Mouse (Mus musculus) liver, embryonic 14.5 days (tissue): ENCODE measurements around the gene Gatad1. TPM values are rescaled to one million over a fixed set of nuclear protein-coding genes. Genes with fewer than 3 reads are reported as not detected.

ENCODE experiments used
- ATAC-seq: fragments of 200-750 bp; cut with Nextera tagmentation; 2 replicates; pipeline ENCODE4 v1.8.0; 2017; ENCODE audit warnings: moderate number of reproducible peaks, mild to moderate bottlenecking, moderate library complexity; ENCODE audit not compliant: insufficient read depth
- DNase-seq, 3 experiments: peaks; one replicate each; pipeline ENCODE4 v3.0.0-alpha.2; 2012 to 2013; ENCODE audit warnings: low read depth in 3 of 3, low spot score in 3 of 3
- H3K27ac ChIP-seq: fragments of 300-500 bp; sonication (generic); 2 replicates; pipeline ENCODE4 v1.5.1; 2014; ENCODE audit warnings: moderate library complexity, mild to moderate bottlenecking, control low read depth, inconsistent platforms
- H3K27me3 ChIP-seq: fragments of 300-500 bp; sonication (generic); 2 replicates; pipeline ENCODE4 v1.6.1; 2014; ENCODE audit warnings: mild to moderate bottlenecking, low read length, moderate library complexity; ENCODE audit not compliant: control insufficient read depth, insufficient read depth
- H3K36me3 ChIP-seq: fragments of 300-500 bp; sonication (generic); replicated peaks from 2 replicates; pipeline ENCODE4 v1.6.1; 2014; ENCODE audit warnings: low read depth; ENCODE audit not compliant: control insufficient read depth, insufficient read depth
- H3K4me1 ChIP-seq, 2 experiments: fragments of 200-500 bp in 1 of 2; fragments of 300-500 bp in 1 of 2; sonication (generic) in 1 of 2; replicated peaks; 2 replicates each; pipeline ENCODE4 v1.6.1; 2012 to 2014; ENCODE audit warnings: antibody characterized with exemption in 1 of 2, inconsistent platforms in 1 of 2, low read length in 1 of 2; ENCODE audit not compliant: control insufficient read depth in 2 of 2, insufficient read depth in 2 of 2
- H3K4me2 ChIP-seq: fragments of 300-500 bp; sonication (generic); 2 replicates; pipeline ENCODE4 v1.6.1; 2014; ENCODE audit warnings: low read depth, mild to moderate bottlenecking, control low read depth, moderate library complexity
- H3K4me3 ChIP-seq, 2 experiments: fragments of 200-500 bp in 1 of 2; fragments of 300-500 bp in 1 of 2; sonication (generic) in 1 of 2; 2 replicates each; pipeline ENCODE4 v1.5.1; 2012 to 2014; ENCODE audit warnings: low read depth in 2 of 2, low read length in 2 of 2, mild to moderate bottlenecking in 2 of 2, control low read depth in 1 of 2, inconsistent platforms in 1 of 2, moderate library complexity in 1 of 2; ENCODE audit not compliant: insufficient read depth in 1 of 2
- H3K9ac ChIP-seq: fragments of 300-500 bp; sonication (generic); replicated peaks from 2 replicates; pipeline ENCODE4 v1.6.1; 2014; ENCODE audit warnings: mild to moderate bottlenecking, control low read depth, moderate library complexity
- H3K9me3 ChIP-seq: fragments of 300-500 bp; sonication (generic); 2 replicates; pipeline ENCODE4 v1.6.1; 2016; ENCODE audit warnings: low read length, mixed read lengths; ENCODE audit not compliant: control insufficient read depth
- CTCF ChIP-seq: IDR thresholded peaks from 2 replicates; pipeline ENCODE4 v1.5.1; 2016; ENCODE audit warnings: antibody characterized with exemption, low read depth, control low read depth
- EP300 ChIP-seq: IDR thresholded peaks from 2 replicates; pipeline ENCODE4 v1.6.1; 2016; ENCODE audit warnings: antibody characterized with exemption, low read depth
- WGBS: fragments of 180-500 bp; shearing (Covaris S2); extraction: QIAGEN DNeasy Blood & Tissue Kit; methylation state at CpG from one replicate; pipeline ENCODE4 v1.1.7; 2014; ENCODE audit not compliant: insufficient replicate concordance; 5-methylcytosine and 5-hydroxymethylcytosine counted together
- polyA plus RNA-seq, 2 experiments: library from polyadenylated mRNA; depleted of rRNA in 1 of 2; stranded (reverse) in 1 of 2; unstranded in 1 of 2; fragments of >200 nt; fragmentation: Nextera tagmentation in 1 of 2; extraction: Ambion mirVana in 1 of 2; gene quantifications; 2 replicates each; pipeline versions ENCODE4 v1.2.1 to v1.2.3; 2012 to 2014

Gene Gatad1
- polyA plus RNA-seq, 2 experiments = 25.4 to 27.7 TPM

DNA sequence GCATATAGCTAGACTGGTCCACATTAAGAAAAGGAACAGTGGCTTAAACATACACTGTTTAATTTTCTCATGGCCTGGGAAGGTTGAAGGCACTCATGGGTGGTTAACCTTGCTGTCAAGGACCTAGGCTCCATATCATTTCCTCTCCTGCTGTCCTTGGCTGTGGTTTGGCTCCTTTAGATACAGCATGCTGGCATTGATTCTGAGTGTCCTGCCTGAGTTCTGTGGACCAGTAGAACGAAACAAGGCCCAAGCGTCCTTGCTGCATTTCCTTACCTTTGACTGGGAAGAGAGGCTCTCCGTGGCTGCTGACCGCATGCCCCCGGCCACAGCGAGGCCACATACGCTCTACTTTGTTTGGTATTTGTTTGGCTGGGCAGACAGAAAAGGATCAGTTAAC is 47.7 kb downstream of the Gatad1 start:
- no peak overlapping the region for H3K9ac ChIP-seq
- WGBS = 83% methylated on average over 7 of the region's 7 CpGs
- no peaks in the 10 kb centered on the region for H3K9me3 ChIP-seq
- H3K4me2 ChIP-seq = no peak overlapping the region
- no peak overlapping the region for H3K4me3 ChIP-seq
- H3K27me3 ChIP-seq = no peaks in the 10 kb centered on the region
- H3K27ac ChIP-seq = no peak overlapping the region
- no peak for DNase-seq
- H3K4me1 ChIP-seq = no peaks in the 10 kb centered on the region
- no peak for ATAC-seq
- no peaks in the 10 kb centered on the region; the same call in 1 of the 2 replicates for H3K36me3 ChIP-seq
- TF ChIP-seq CTCF (no peak), EP300 (no peak)

GRCm38 (mm10) chr5:3607114-3607513 is 49.9 kb downstream of the Gatad1 start:
- Histone ChIP-seq H3K27me3 (no peaks in the 10 kb centered on the region), H3K4me1 (no peaks in the 10 kb centered on the region), H3K4me3 (no peak overlapping the region), H3K4me2 (no peak overlapping the region), H3K36me3 (no peaks in the 10 kb centered on the region; the same call in 1 of the 2 replicates), H3K27ac (no peak overlapping the region), H3K9me3 (no peaks in the 10 kb centered on the region), H3K9ac (no peak overlapping the region)
- ATAC-seq = no peak
- no peak for DNase-seq
- WGBS = 85% methylated on average over 9 of the region's 9 CpGs
- no peak for TF ChIP-seq EP300
- no peak for TF ChIP-seq CTCF

DNA sequence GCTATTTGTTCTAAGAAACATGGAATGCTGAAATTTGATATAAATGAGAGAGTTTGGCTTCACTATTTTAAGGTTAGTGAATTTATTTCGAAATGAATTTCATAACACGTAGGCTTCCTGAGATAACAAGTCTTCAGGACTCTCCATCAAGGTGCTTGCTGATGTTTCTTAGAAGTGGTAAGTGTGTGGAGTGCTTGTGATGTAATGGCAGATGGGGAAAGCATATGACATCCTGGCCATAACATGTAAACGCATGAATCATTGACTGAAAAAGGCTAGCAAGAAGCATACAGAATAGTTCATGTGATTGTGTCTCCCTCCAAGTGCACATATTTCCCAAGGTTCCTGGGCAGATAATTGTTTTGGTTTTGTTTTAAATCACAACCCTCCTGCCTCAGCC is 56.2 kb downstream of the Gatad1 start:
- H3K4me2 ChIP-seq = no peak overlapping the region
- no peaks in the 10 kb centered on the region for H3K9me3 ChIP-seq
- no peak overlapping the region for H3K4me3 ChIP-seq
- 67% methylated on average over 3 of the region's 3 CpGs for WGBS
- no peak for DNase-seq
- TF ChIP-seq EP300 (no peak), CTCF (no peak)
- H3K27ac ChIP-seq = no peak overlapping the region
- peaks cover 0 to 3% of the 10 kb centered on the region in 2 experiments; a peak in 1 of 4 replicates for H3K4me1 ChIP-seq
- H3K36me3 ChIP-seq = no peaks in the 10 kb centered on the region
- no peak overlapping the region for H3K9ac ChIP-seq
- no peak for ATAC-seq
- no peaks in the 10 kb centered on the region for H3K27me3 ChIP-seq

- H3K4me1 ChIP-seq = peaks cover under 1 to 4% of the 10 kb centered on the region in 2 experiments; a peak in 2 of 4 replicates
- no peaks in the 10 kb centered on the region for H3K36me3 ChIP-seq
- H3K9me3 ChIP-seq = no peaks in the 10 kb centered on the region
- no peak overlapping the region for H3K27ac ChIP-seq
- 54% methylated on average over 1 of the region's 1 CpGs for WGBS
- ATAC-seq = no peak
- H3K4me3 ChIP-seq = no peak overlapping the region
- no peak for TF ChIP-seq EP300
- no peak for TF ChIP-seq CTCF
- no peaks in the 10 kb centered on the region for H3K27me3 ChIP-seq
- H3K9ac ChIP-seq = no peak overlapping the region
- no peak overlapping the region for H3K4me2 ChIP-seq
- DNase-seq = no peak
Measured at GRCm38 (mm10) chr5:3600298-3600697, 56.7 kb downstream of the Gatad1 start.

DNA sequence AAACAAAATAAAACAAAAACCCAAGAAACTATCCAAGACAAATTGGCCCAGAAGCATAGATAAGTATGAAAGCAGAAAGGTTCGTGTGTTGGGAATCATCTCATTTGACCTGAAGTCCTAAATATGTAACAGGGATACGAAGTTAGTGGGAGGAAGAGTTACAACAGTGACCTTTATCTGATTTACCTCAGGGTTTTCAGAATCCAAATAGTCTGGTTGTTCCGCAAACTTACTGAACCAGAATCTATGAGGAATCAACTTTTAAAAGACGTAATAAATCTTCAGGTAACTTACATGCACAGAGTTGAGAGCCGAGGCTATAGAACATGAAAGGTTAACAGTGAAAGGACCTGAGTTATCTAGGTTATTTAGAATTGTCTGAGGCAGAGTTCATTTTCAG is 58.2 kb downstream of the Gatad1 start:
- no peak for ATAC-seq
- WGBS = 72% methylated on average over 5 of the region's 5 CpGs
- H3K27ac ChIP-seq = no peak overlapping the region
- no peaks in the 10 kb centered on the region for H3K36me3 ChIP-seq
- no peak overlapping the region for H3K4me2 ChIP-seq
- no peaks in the 10 kb centered on the region for H3K9me3 ChIP-seq
- H3K27me3 ChIP-seq = no peaks in the 10 kb centered on the region
- no peak overlapping the region for H3K9ac ChIP-seq
- no peak for DNase-seq
- TF ChIP-seq EP300 (no peak), CTCF (no peak)
- H3K4me1 ChIP-seq = peaks cover 10% of the 10 kb centered on the region in 2 experiments; a peak in 3 of 4 replicates
- H3K4me3 ChIP-seq = no peak overlapping the region
